Mouse (Mus musculus): ENCODE data around the gene Clcnkb.

Clcnkb gene

GRCm38 (mm10) chr4:141405314-141405622 lies 10.5 kb downstream of the Clcnkb start:
- DNase-seq (ENCODE audit: low spot score in 2 of 2): no peak

GRCm38 (mm10) chr4:141404518-141405313 lies 11.1 kb downstream of the Clcnkb start:
- DNase-seq (ENCODE audit: low spot score in 2 of 2): peak; percentile 95 to 97

- DNase-seq (ENCODE audit: low spot score in 2 of 2): no peak
Measured at GRCm38 (mm10) chr4:141400171-141400570, 15.6 kb downstream of the Clcnkb start.

- DNase-seq (ENCODE audit: low spot score in 2 of 2): no peak
Measured at GRCm38 (mm10) chr4:141398545-141398944, 17.3 kb downstream of the Clcnkb start, which contains the start of gene Clcnka. TSS of gene Clcnka (minus strand) at chr4:141398724.

- no peak for DNase-seq (ENCODE audit: low spot score in 2 of 2)
Measured at GRCm38 (mm10) chr4:141397861-141398260, 18.0 kb downstream of the Clcnkb start.

- DNase-seq (ENCODE audit: low spot score in 2 of 2): no peak
Measured at GRCm38 (mm10) chr4:141394751-141395150, 21.1 kb downstream of the Clcnkb start.

- no peak for DNase-seq (ENCODE audit: low spot score in 2 of 2)
Measured at GRCm38 (mm10) chr4:141391293-141391692, 24.5 kb downstream of the Clcnkb start.

- no peak for DNase-seq (ENCODE audit: low spot score in 2 of 2)
Measured at GRCm38 (mm10) chr4:141389366-141390150, 26.3 kb downstream of the Clcnkb start.

GRCm38 (mm10) chr4:141387933-141388332 lies 27.9 kb downstream of the Clcnkb start:
- no peak for DNase-seq (ENCODE audit: low spot score in 2 of 2)

- DNase-seq (ENCODE audit: low spot score in 2 of 2): peak; percentile 83 to 86
Measured at GRCm38 (mm10) chr4:141387093-141387784, 28.6 kb downstream of the Clcnkb start.

- no peak for DNase-seq (ENCODE audit: low spot score in 2 of 2)
Measured at GRCm38 (mm10) chr4:141386150-141386549, 29.7 kb downstream of the Clcnkb start.

GRCm38 (mm10) chr4:141385275-141385674 lies 30.5 kb downstream of the Clcnkb start:
- peak; percentile 20 to 45 for DNase-seq (ENCODE audit: low spot score in 2 of 2)

GRCm38 (mm10) chr4:141382406-141382805 lies 33.4 kb downstream of the Clcnkb start:
- no peak for DNase-seq (ENCODE audit: low spot score in 2 of 2)

- DNase-seq (ENCODE audit: low spot score in 2 of 2): no peak
Measured at GRCm38 (mm10) chr4:141379674-141380073, 36.1 kb downstream of the Clcnkb start.

GRCm38 (mm10) chr4:141372426-141372825 lies 43.4 kb downstream of the Clcnkb start:
- no peak for DNase-seq (ENCODE audit: low spot score in 2 of 2)

GRCm38 (mm10) chr4:141367997-141368791 lies 47.6 kb downstream of the Clcnkb start, which contains the start of gene Fam131c:
TSS of gene Fam131c (plus strand) at chr4:141368220.
- DNase-seq (ENCODE audit: low spot score in 2 of 2): no peak

GRCm38 (mm10) chr4:141365876-141366275 lies 49.9 kb downstream of the Clcnkb start:
- no peak for DNase-seq (ENCODE audit: low spot score in 2 of 2)

GRCm38 (mm10) chr4:141365126-141365525 lies 50.7 kb downstream of the Clcnkb start:
- DNase-seq (ENCODE audit: low spot score in 2 of 2): no peak

- DNase-seq (ENCODE audit: low spot score in 2 of 2): peak; percentile 82 to 86
Measured at GRCm38 (mm10) chr4:141362937-141363548, 52.8 kb downstream of the Clcnkb start.

GRCm38 (mm10) chr4:141360846-141361245 lies 55.0 kb downstream of the Clcnkb start:
- DNase-seq (ENCODE audit: low spot score in 2 of 2): no peak

GRCm38 (mm10) chr4:141359222-141359621 lies 56.6 kb downstream of the Clcnkb start:
- DNase-seq (ENCODE audit: low spot score in 2 of 2): no peak

All from right cerebral cortex, adult 2 months (tissue).